Mouse (Mus musculus) embryo, embryonic 9.5 days (tissue): Measurements from ENCODE around the gene Pakap.

Source experiments
- DNase-seq: peaks from one replicate; pipeline ENCODE4 v3.0.0-alpha.2; 2017; ENCODE audit errors: extremely low spot score

The Pakap gene

DNA sequence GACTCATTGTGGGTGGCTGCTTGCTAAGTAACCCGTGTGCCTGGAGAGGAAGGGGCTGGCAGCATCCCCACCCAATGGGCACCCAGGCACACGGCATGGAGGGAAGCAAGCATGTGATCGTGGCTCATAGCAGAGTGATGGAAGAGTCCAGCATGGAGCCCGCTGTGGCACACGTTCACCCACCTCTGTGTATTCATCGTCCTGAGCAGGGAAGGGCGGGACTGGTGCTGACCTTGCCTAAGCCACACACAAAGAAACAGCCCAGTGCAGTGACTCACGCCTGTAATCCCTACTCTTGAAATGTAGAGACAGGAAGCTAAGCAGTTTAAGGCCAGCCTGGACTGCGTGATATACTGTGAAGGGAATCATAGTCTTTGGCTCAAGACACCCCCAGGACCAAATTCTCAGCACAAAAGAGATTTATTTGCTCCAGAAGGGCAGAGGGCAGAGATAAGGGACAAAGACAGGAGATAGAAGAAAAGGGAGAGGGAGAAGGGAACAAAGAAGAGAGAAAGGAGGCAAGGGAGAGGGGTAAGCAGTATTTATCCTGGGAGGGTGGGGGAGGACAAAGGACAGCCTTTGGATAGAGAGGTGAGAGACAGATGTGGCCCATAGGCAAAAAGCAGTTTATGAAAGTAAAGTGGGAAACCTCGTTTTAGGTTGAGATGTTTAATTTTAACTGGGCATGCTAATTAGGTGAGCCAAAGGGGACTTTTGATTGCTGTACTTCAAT is 230.5 kb downstream of the Pakap start:
- peak; percentile 53 for DNase-seq

DNA sequence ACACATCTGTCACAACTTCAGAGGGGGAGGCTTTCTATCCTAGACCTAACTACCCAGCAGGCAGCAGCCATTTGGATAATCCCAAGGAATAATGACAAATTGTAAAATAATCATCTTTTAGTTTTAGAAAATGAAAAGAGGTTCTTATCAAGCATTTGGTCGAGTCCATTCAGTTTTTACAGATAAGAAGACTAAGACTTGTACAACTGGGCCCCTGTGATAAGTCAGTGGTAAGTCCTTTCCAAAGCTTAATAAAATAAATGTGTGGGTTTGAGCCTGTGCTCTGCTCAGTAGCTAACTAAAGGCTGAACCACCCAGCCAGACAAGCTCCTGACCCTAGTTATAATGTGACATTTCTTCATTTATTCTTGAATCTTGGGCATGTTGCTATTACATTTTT is 231.3 kb downstream of the Pakap start:
- no peak for DNase-seq

DNA sequence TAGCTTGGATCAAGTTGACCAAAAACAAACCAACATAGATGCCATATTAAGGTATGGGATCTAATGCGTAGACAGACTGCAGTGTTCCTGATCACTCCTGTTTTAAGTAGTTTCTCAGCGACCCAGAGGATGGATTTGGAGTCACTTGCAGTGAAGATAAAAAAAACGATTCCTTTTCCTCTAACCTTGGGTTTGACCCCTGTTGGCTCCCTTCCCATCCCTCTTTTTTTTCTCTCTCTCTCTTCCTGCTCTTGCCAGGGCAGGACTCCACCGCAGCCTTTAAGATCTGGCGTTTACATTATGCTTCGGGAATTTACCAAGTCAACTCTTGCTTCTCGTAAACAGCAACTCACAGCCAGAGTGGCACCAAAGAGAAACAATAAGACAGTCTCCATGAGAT is 233.3 kb downstream of the Pakap start:
- DNase-seq: no peak

DNA sequence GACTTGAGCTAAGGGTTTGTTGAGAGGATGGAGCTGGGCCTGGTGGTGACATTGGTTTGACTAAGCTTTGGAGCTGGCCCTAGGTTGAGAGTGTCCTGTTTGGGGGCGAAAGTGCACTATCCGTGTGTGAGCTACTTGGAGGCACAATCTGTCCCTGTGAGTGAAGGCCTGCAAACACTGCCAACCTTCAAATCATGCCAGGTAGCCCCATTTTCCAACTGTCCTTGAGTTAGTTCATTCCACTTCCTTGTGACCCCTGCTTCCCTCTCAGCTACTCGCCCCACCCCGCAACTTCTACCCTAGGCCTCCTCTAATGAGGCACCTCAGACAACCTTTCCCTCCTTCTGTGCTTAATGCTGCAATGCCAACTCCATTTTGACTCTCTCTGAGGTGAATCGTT is 234.0 kb downstream of the Pakap start:
- no peak for DNase-seq

- DNase-seq: no peak
These were observed 234.4 kb downstream of the Pakap start for GRCm38 (mm10) chr4:57802411-57802810.

- DNase-seq: no peak
These were observed 236.9 kb downstream of the Pakap start for GRCm38 (mm10) chr4:57804902-57805301.

GRCm38 (mm10) chr4:57809449-57809848 is 241.5 kb downstream of the Pakap start:
- DNase-seq: no peak

DNA sequence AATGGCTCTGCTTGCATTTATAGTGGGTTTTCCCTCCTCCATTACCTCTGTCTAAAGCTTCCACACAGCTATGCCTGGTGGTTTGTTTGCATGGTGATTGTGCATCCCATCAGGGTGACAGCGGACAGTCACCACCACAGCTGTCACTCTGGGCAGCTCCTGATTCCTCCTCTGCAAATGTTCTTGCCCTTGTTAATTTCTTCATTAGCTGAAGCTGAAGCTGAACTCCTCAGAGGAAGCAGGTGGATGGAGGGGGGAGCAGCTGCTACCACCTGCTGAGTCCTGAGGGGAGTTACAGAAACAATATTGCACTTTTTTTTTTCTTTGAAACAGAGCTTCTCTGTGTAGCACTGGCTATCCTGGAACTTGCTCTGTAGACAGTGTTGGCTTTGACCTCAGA is 244.1 kb downstream of the Pakap start:
- DNase-seq: no peak

DNA sequence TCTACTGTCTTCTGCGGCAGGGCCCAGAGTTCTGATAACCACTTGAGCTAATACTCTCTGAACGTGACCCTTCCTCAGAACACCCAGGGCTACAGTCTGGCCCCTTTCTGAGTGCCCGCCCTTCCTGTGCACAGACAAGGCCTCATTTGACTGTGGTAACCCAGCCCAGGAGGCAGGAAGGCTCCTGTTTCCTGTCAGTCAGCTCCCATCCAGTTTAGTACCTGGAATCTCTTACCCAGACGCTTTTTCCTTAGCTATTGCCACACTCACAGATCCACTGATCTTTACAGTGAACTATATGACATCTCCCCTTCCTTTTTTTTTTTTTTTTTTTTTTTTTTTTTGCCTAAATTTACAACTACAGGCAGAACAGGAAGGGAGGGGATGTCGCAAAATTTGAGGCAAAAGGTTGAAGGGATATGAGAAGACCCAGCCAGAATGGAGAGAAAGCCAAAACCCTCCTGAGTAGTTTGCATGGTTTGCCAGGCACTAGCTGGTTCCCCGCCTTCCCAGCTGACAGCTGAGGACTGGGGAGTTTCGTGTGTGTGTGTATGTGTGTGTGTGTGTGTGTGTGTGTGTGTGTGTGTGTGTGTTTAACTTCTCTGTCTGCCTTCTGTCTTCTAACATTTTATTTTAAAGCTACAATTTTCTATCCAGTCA is 245.1 kb downstream of the Pakap start:
- DNase-seq: no peak

DNA sequence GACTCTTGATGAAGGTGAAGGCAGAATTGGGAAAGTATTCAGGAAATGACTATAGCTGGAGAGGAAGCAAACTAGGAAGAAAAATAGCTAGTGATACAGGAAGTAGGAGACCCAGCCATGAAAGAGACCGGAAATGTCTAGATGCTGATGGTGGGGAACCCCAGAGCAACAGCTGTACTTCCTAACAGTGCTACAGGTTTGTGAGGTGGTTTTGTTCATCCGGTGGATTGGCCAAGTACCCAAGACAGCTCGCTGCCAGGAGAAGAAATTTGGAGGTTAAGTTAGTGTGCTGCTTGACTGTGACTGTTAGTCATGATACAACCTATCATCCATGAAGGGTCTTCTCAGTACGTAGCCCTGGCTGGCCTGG is 245.6 kb downstream of the Pakap start:
- DNase-seq: no peak

DNA sequence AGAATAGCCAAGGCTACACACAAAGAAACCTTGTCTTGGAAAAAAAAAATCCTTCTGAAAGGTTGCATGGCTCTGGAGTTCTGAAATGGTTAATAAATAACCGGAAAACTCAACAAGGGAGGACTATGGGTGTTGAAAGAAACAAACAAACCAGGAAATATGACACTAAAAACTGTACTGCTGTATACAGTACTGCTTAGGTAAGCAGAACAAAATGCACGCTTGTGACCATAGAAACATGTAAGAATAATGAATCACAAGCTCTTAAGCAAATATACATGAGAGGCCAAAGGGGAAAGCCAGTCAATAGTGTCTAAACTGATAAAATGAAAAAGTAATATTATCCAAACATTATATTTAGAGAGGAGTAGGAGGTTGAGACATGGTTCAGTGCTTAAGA is 247.4 kb downstream of the Pakap start:
- DNase-seq: no peak

- no peak for DNase-seq
These were observed 248.2 kb downstream of the Pakap start for GRCm38 (mm10) chr4:57816146-57816545.

DNA sequence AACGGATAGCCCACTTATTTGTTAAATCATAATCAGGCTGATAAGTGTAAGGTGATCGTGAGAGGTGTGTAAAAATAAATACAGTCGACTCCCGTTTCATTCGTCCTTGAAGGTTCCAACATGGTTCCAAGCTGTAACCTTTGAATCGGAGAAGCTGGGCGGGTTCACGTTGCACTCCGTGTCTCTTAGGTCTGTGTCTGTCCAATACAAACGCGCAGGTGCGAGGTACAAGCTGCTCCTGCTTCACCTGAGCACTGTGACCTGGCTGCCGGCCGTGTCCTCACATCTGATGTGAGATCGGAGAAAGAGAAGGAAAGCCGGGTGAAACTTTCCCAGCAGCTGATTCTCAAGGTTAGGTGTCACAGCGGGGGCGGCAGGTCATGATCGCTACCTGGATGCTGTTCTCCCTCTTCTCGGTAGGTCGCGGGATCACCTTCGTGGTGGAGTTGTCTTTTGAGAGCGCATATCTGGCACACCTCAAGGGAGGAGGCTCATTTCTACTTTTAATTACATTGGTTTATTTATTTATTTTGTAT is 252.9 kb downstream of the Pakap start:
- no peak for DNase-seq

DNA sequence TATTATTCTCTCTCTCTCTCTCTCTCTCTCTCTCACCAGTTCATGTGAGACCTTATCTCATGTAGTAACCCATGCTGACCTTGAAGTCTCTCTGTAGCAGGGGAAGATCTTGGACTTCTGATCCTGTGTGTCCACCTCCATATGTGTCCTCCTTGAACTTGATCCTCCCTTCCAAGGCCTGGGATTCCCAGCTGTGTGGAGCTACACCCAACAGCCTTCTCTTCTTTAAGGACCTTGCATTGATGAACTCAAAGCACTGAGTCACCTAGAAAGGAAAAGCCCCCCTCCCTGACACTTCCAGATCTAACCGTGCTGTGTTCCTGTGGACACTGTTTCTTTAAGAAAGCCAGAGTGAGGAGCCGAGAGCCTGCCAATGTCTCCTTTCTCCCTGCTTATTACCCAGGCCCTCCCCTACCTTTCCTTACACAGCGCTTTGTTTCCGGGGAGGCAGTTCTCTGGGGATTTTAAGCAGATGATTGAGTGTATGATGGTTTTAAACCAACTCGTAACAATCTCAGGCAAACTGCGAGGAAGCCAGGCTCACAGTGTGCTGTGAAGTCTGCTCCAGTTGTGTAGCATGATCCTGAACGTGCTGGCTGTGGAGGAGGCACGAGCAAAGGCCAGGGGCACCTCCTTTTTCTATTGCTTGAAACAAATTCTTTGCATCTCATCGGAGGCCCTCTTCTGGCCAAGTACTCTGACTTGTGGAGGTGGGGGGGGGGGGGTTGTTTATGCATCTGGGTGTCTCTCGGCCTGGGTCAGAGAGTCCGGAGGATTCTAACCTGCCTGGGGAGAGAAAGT is 253.8 kb downstream of the Pakap start:
- DNase-seq: no peak

GRCm38 (mm10) chr4:57822641-57823040 is 254.7 kb downstream of the Pakap start:
- no peak for DNase-seq

- DNase-seq: peak; percentile 58
These were observed 256.8 kb downstream of the Pakap start for GRCm38 (mm10) chr4:57824626-57825240.

GRCm38 (mm10) chr4:57826272-57826671 is 258.3 kb downstream of the Pakap start:
- no peak for DNase-seq

- DNase-seq: no peak
These were observed 261.2 kb downstream of the Pakap start for GRCm38 (mm10) chr4:57829131-57829530.

DNA sequence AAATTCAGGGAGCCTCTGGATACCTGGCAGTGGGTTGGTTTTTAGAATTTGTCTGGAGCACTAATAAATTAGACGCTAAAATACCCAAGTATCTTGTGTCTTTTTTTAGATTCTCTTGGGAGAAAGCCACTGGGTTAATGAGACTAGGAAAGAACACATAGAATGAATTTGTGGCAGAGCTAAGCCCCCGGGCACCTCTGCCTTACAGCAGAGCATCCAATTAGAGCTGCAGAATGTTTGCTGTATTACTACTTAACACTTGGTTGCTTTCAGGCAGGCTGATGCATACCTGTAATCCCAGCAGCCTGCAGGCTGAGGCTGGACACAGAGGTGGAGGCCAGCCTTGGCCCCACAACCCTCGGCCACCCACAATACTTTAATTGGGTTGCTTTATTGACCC is 261.8 kb downstream of the Pakap start:
- DNase-seq: no peak

GRCm38 (mm10) chr4:57832318-57832717 is 264.3 kb downstream of the Pakap start:
- no peak for DNase-seq

DNA sequence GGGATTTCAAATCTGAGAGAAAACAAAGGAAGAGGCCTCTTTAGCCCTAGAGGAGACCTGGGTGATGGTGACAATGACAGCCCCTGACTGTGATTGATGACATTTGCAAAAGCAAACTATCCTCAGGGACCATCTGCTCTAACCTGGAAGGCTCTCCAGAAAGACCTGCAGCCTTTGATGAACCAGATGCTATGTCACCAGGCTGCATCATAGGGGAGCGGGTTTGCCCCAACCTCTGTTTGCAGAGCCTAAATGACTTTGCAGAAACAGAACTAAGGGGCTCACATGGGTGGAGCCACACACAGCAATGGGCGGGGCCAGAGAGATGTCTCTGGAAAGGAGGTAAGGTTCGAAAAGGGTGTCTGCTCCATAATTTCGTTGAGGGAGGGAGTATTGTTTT is 265.1 kb downstream of the Pakap start:
- peak; percentile 59 for DNase-seq

- DNase-seq: no peak
These were observed 266.2 kb downstream of the Pakap start for GRCm38 (mm10) chr4:57834141-57834540.
